Mouse (Mus musculus) G1E-ER4 (cell line): Measurements from ENCODE around the gene Mrps26. TPM values are rescaled to one million over a fixed set of nuclear protein-coding genes. Genes with fewer than 3 reads are reported as not detected.
A peak's percentile ranks its signal among the peaks of the same experiment; 100 is the strongest.

Experiments used
- GATA1 ChIP-seq: IDR thresholded peaks from one replicate; pipeline ENCODE4 v1.8.0; 2012; ENCODE audit warnings: low read length, inconsistent platforms
- polyA plus RNA-seq: library from polyadenylated mRNA; stranded (reverse); fragments of >175 nt; gene quantifications from 2 replicates; pipeline ENCODE4 v1.2.3, GENCODE M21; 2012

Gene Mrps26
- polyA plus RNA-seq, 1 experiment: 212 TPM

DNA sequence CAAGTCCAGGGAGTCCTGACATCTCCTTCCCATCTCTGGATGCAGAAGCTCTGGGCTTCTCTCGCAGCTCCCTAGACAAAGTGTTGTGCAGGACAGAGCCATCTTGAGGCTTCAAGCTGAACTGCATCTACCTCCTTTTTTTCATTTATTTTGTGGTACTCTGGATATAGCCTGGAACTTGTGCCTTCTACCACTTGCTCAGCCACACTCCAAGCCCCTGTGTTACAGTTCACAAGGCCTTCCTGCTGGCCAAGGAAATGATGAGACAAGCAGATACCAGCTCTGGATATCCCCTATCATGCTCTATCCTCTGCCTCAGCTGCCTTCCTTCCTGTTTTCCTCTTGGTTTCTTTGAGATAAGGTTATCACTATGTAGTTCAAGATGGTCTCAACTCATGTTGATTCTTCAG lies 34.1 kb downstream of the Mrps26 start:
- TF ChIP-seq GATA1: peak; percentile 95

DNA sequence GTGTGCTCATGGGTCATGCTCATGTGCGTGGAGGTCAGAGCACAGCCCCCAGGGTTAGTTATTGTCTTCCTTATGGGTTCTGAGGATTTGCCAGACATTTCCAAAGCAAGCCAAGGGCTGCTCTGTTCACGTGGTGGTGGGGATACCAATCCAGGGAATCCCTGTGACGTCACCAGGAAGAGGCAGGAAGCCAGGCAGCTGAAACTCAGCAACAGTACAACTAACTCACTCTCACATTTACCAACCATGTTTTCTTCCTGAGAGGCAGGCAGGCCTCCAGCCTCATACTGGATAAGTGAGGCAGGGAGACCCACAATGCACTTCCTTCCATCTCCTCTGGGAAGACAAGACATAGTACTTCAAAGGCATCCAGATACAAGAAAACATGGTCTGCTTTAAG lies 34.9 kb downstream of the Mrps26 start:
- no peak for TF ChIP-seq GATA1

DNA sequence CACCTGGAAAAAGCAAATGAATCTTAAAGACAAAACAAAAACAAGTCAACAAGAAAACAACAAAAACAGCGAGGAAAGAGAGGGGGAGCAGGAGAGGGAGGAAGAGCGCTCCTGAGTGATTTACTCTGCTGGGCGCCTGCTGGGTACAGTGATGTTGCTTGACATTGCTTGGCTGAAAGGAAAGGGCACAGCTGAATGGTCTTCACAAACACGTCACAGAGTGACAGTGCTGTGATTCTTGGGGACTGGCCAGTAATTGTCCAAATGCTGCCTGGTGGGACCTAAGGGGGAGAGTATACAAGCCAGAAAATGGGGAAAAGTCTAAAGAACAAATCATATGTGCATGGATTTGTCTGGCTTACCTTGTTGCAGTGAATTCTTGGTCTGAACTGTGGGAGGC lies 38.7 kb downstream of the Mrps26 start:
- TF ChIP-seq GATA1: no peak

DNA sequence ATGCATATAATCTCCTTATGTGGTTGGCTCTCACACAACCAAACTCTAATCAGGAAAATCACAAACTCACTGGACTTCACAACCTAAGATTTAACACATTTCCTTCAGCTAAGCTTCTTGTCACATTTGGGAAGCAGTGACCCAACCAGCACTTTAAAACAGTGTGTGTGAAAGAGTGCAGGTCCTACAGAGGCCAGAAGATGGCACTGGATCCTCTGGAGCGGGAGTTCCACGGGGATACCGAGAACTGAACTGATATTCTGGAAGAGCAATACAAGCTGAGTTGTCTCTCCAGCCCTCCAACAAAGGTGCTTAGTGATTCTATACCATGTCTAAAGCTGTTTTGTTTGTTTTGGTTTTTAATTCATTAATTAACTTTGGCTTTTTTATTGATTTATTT lies 49.5 kb downstream of the Mrps26 start:
- TF ChIP-seq GATA1: no peak

Other genes starting within 250 kb of the Mrps26 start
- gene Cpxm1, start 166.2 kb upstream of the Mrps26 start, polyA plus RNA-seq: 0.03 TPM in 1 of 2 replicates, not detected in the other
- not detected in 2 replicates for gene Gm28372, start 158.5 kb upstream of the Mrps26 start, polyA plus RNA-seq
- gene 1700020A23Rik, start 158.5 kb upstream of the Mrps26 start, polyA plus RNA-seq: not detected in 2 replicates
- not detected in 2 replicates for gene Tmem239, start 157.3 kb upstream of the Mrps26 start, polyA plus RNA-seq
- 18.5 and 20.6 TPM in 2 replicates for gene Vps16, start 139.4 kb upstream of the Mrps26 start, polyA plus RNA-seq
- 15.1 and 17.7 TPM in 2 replicates for gene Pced1a, start 139.0 kb upstream of the Mrps26 start, polyA plus RNA-seq
- gene Ptpra, start 113.5 kb upstream of the Mrps26 start, polyA plus RNA-seq: 20.5 and 22.9 TPM in 2 replicates
- not detected in 2 replicates for gene Oxt, start 12.4 kb downstream of the Mrps26 start, polyA plus RNA-seq
- not detected in 2 replicates for gene Avp, start 18.8 kb downstream of the Mrps26 start, polyA plus RNA-seq
- gene Fastkd5, start 66.3 kb downstream of the Mrps26 start, polyA plus RNA-seq: 1.1 TPM in 2 replicates
- 2.7 and 3.5 TPM in 2 replicates for gene Ubox5, start 66.3 kb downstream of the Mrps26 start, polyA plus RNA-seq
- gene Lzts3, start 79.1 kb downstream of the Mrps26 start, polyA plus RNA-seq: 1.6 and 1.9 TPM in 2 replicates
- 90.1 and 112 TPM in 2 replicates for gene Ddrgk1, start 100.9 kb downstream of the Mrps26 start, polyA plus RNA-seq
- 6.5 and 22.4 TPM in 2 replicates for gene Itpa, start 103.9 kb downstream of the Mrps26 start, polyA plus RNA-seq
- 0.02 TPM in 1 of 2 replicates, not detected in the other for gene Slc4a11, start 133.8 kb downstream of the Mrps26 start, polyA plus RNA-seq